In genomic region chr4:125126186-125126585, GRCm38 (mm10) we compare ENCODE assay signal across 12 mouse cellular contexts. TPM values are rescaled to one million over a fixed set of nuclear protein-coding genes. Genes with fewer than 3 reads are reported as not detected.
DNase-seq lines count a peak whose midpoint lies in the region; ATAC-seq and TF ChIP-seq lines count a peak whose summit lies in the region.
"Had no signal": no experiment of that assay in that cellular context is flagged by ENCODE, and none has a peak within 500 bp of the region (broad histone marks: within the 10 kb centered on the region; RNA-seq: fewer than 3 reads in every experiment).

No protein-coding gene starts in this region.

- no peak overlapping the region for H3K9ac ChIP-seq in kidney, embryonic 15.5 days
- peak overlapping the region; percentile 20; the same call in 1 of the 2 replicates for H3K9ac ChIP-seq in ES-E14 (ENCODE audit: insufficient read depth, low read depth, low read length, poor library complexity, severe bottlenecking)
- H3K9ac ChIP-seq in forebrain, embryonic 16.5 days (replicated peaks; ENCODE audit: low read depth, low read length) = no peak overlapping the region
- H3K9ac ChIP-seq: hindbrain, embryonic 13.5 days had no signal

- no peak for TF ChIP-seq CTCF in embryonic fibroblast, embryonic 13.5 days (IDR thresholded peaks at IDR 0.05; ENCODE audit: borderline replicate concordance, insufficient read depth, low read length)

- WGBS in kidney, embryonic 15.5 days = 94% methylated on average over 3 of the region's 3 CpGs
- WGBS in forebrain, embryonic 16.5 days = 89% methylated on average over 3 of the region's 3 CpGs

- TF ChIP-seq POLR2A in embryonic fibroblast, embryonic 13.5 days (IDR thresholded peaks at IDR 0.05; ENCODE audit: low read depth, low read length) = no peak

- in situ Hi-C loops in ES-E14 (cut with MboI; ENCODE audit: low sequenced_read_pairs in 2 of 2, unreplicated experiment in 2 of 2) = no loop called here

- H3K9me3 ChIP-seq in kidney, embryonic 15.5 days (replicated peaks) = no peaks in the 10 kb centered on the region
- no peaks in the 10 kb centered on the region for H3K9me3 ChIP-seq in ES-E14 (ENCODE audit: control insufficient read depth, insufficient read depth, low read depth, low read length)
- no peaks in the 10 kb centered on the region for H3K9me3 ChIP-seq in forebrain, embryonic 16.5 days (ENCODE audit: control insufficient read depth, low read length)
- H3K9me3 ChIP-seq: G1E; hindbrain, embryonic 13.5 days had no signal

- H3K4me3 ChIP-seq in kidney, embryonic 15.5 days (replicated peaks) = no peak overlapping the region
- peak overlapping the region in 1 of 2 experiments; percentile 79; a peak in 1 of 4 replicates for H3K4me3 ChIP-seq in ES-E14 (ENCODE audit: insufficient read depth in 1 of 2, low read depth in 1 of 2, low read length in 2 of 2, poor library complexity in 1 of 2, severe bottlenecking in 1 of 2)
- peak overlapping the region; percentile 70; the same call in 1 of the 2 replicates for H3K4me3 ChIP-seq in embryonic fibroblast, embryonic 13.5 days (ENCODE audit: insufficient read depth, low read length)
- no peak overlapping the region for H3K4me3 ChIP-seq in forebrain, embryonic 16.5 days (replicated peaks; ENCODE audit: low read length)
- H3K4me3 ChIP-seq: hindbrain, embryonic 13.5 days had no signal

- ATAC-seq in kidney, embryonic 15.5 days (replicated peaks; ENCODE audit: low FRiP score) = no peak
- ATAC-seq in forebrain, embryonic 16.5 days = no peak
- ATAC-seq in activated CD4-positive, CD25-positive, alpha-beta regulatory T cell, adult 4 months = no peak

- no peak for DNase-seq in kidney, postnatal 25 days
- DNase-seq in ES-E14 (ENCODE audit: low read depth, low spot score) = no peak
- peak; percentile 32 for DNase-seq in naive thymus-derived CD4-positive, alpha-beta T cell, adult 2 months (ENCODE audit: low read depth)
- DNase-seq: cerebellum, postnatal 36 days; gastrocnemius, postnatal 36 days; lung, postnatal 4 days had no signal

- H3K27me3 ChIP-seq in kidney, embryonic 15.5 days = peaks cover 26% of the 10 kb centered on the region; the same call in 1 of the 2 replicates
- peaks cover 16% of the 10 kb centered on the region for H3K27me3 ChIP-seq in forebrain, embryonic 16.5 days (replicated peaks; ENCODE audit: control insufficient read depth, insufficient read depth, low read length)

- H3K4me1 ChIP-seq in kidney, embryonic 15.5 days = peaks cover 53% of the 10 kb centered on the region
- peaks cover 15 to 33% of the 10 kb centered on the region in 2 experiments; a peak in 3 of 4 replicates for H3K4me1 ChIP-seq in ES-E14 (ENCODE audit: control insufficient read depth in 2 of 2, insufficient read depth in 2 of 2, low read length in 2 of 2, poor library complexity in 1 of 2)
- H3K4me1 ChIP-seq in embryonic fibroblast, embryonic 13.5 days (ENCODE audit: control insufficient read depth, insufficient read depth, low read length) = peaks cover 29% of the 10 kb centered on the region
- peaks cover 12% of the 10 kb centered on the region for H3K4me1 ChIP-seq in forebrain, embryonic 16.5 days (replicated peaks; ENCODE audit: control insufficient read depth, insufficient read depth, low read length)

- no peak overlapping the region for H3K27ac ChIP-seq in kidney, embryonic 15.5 days
- no peak overlapping the region for H3K27ac ChIP-seq in ES-E14 (ENCODE audit: insufficient read depth, low read depth, low read length, poor library complexity, severe bottlenecking)
- H3K27ac ChIP-seq in embryonic fibroblast, embryonic 13.5 days (ENCODE audit: insufficient read depth, low read length) = no peak overlapping the region
- H3K27ac ChIP-seq in forebrain, embryonic 16.5 days (ENCODE audit: low read length) = no peak overlapping the region
- H3K27ac ChIP-seq: hindbrain, embryonic 13.5 days had no signal

- 0 out of 2 replicates have a peak, but pooled peaks cover under 1% of the 10 kb centered on the region for H3K36me3 ChIP-seq in kidney, embryonic 15.5 days
- peaks cover 6% of the 10 kb centered on the region; the same call in 1 of the 2 replicates for H3K36me3 ChIP-seq in ES-E14 (ENCODE audit: control insufficient read depth, insufficient read depth, low read length, poor library complexity, severe bottlenecking)
- H3K36me3 ChIP-seq in forebrain, embryonic 16.5 days (ENCODE audit: control insufficient read depth, insufficient read depth) = no peaks in the 10 kb centered on the region
- H3K36me3 ChIP-seq: hindbrain, embryonic 13.5 days had no signal

- H3K4me2 ChIP-seq in kidney, embryonic 15.5 days = 0 out of 2 replicates have a peak overlapping the region, but pooled peaks have one; percentile 99
- no peak overlapping the region for H3K4me2 ChIP-seq in forebrain, embryonic 16.5 days (ENCODE audit: low read length)

TF ChIP-seq in ES-E14, 5 proteins besides CTCF, POLR2A, EP300 and RAD21:
- TF ChIP-seq MAFK (IDR thresholded peaks at IDR 0.05; ENCODE audit: insufficient read depth, low read depth, low read length) (no peak), CHD2 (IDR thresholded peaks at IDR 0.05; ENCODE audit: low read depth, low read length) (no peak), ZC3H11A (IDR thresholded peaks at IDR 0.05; ENCODE audit: borderline replicate concordance, low read depth, low read length) (no peak), ZNF384 (IDR thresholded peaks at IDR 0.05; ENCODE audit: low read depth, low read length) (no peak), HCFC1 (IDR thresholded peaks at IDR 0.05; ENCODE audit: borderline replicate concordance, insufficient read depth, low read length) (no peak)

RNA-seq across cellular contexts. Expression of gene Zc3h12a, which starts 1.5 kb away (rescaled TPM):
- polyA plus RNA-seq in kidney, embryonic 15.5 days (2015; fragmentation: Nextera tagmentation; extraction: Ambion mirVana) = 0.33 and 0.44 TPM in 2 replicates
- 4.9 and 10.4 TPM in 2 replicates for total RNA-seq in ES-E14 (2012; rRNA removed)
- 6.0 and 8.9 TPM in 2 replicates for polyA plus RNA-seq in embryonic fibroblast, embryonic 13.5 days (2011; ENCODE audit: insufficient read length, low read depth, missing spikeins)
- polyA plus RNA-seq in forebrain, embryonic 16.5 days (2015; fragmentation: Nextera tagmentation; extraction: Ambion mirVana) = 0.13 TPM in 1 of 2 replicates, not detected in the other
- polyA plus RNA-seq in activated CD4-positive, CD25-positive, alpha-beta regulatory T cell, adult 4 months (2017; shearing (Covaris generic)) = 1 to 10 TPM; 5.0 to 5.9 TPM

RNA-seq across cellular contexts. Expression of gene Meaf6, which starts 41.3 kb away (rescaled TPM):
- 64.1 and 67.8 TPM in 2 replicates for polyA plus RNA-seq in kidney, embryonic 15.5 days (2015; fragmentation: Nextera tagmentation; extraction: Ambion mirVana)
- total RNA-seq in ES-E14 (2012; rRNA removed) = 20.6 and 25.0 TPM in 2 replicates
- 21.8 and 35.7 TPM in 2 replicates for polyA plus RNA-seq in embryonic fibroblast, embryonic 13.5 days (2011; ENCODE audit: insufficient read length, low read depth, missing spikeins)
- polyA plus RNA-seq in forebrain, embryonic 16.5 days (2015; fragmentation: Nextera tagmentation; extraction: Ambion mirVana) = 148 and 154 TPM in 2 replicates
- polyA plus RNA-seq in activated CD4-positive, CD25-positive, alpha-beta regulatory T cell, adult 4 months (2017; shearing (Covaris generic)) = 10 to 100 TPM; 62.6 to 68.1 TPM

RNA-seq across cellular contexts. Expression of gene Snip1, which starts 59.7 kb away (rescaled TPM):
- polyA plus RNA-seq in kidney, embryonic 15.5 days (2015; fragmentation: Nextera tagmentation; extraction: Ambion mirVana) = 29.0 and 31.0 TPM in 2 replicates
- total RNA-seq in ES-E14 (2012; rRNA removed) = 19.8 and 25.1 TPM in 2 replicates
- polyA plus RNA-seq in embryonic fibroblast, embryonic 13.5 days (2011; ENCODE audit: insufficient read length, low read depth, missing spikeins) = 15.5 and 16.8 TPM in 2 replicates
- polyA plus RNA-seq in forebrain, embryonic 16.5 days (2015; fragmentation: Nextera tagmentation; extraction: Ambion mirVana) = 27.3 and 29.7 TPM in 2 replicates
- polyA plus RNA-seq in activated CD4-positive, CD25-positive, alpha-beta regulatory T cell, adult 4 months (2017; shearing (Covaris generic)) = 10 to 100 TPM in 1 of 2 experiments, 1 to 10 TPM in 1; 8.2 to 10.6 TPM
